ENCODE assay signal across 17 mouse cellular contexts in the genomic region with DNA sequence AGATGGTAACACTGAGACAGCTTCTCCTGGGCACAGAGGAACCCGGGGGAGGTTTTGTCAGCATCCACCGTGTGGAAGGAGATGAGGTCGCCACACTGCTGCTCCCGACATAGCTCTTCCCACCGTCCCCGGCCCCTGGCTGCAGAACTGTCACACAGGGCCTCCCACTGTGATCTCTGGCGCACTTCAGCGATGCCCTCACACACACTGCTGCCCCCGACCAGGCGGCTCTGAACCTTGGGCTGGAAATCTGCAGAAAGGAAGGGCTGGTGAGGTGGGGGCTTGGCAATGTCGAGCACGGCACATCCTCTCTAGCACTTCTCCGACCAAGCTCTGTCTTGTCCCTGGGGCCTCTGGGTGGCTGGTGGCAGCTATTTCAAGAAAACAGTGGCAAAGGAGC. TPM values are rescaled to one million over a fixed set of nuclear protein-coding genes. Genes with fewer than 3 reads are reported as not detected.
DNase-seq lines count a peak whose midpoint lies in the region; ATAC-seq lines count a peak whose summit lies in the region.
"Had no signal": no experiment of that assay in that cellular context is flagged by ENCODE, and none has a peak within 500 bp of the region (broad histone marks: within the 10 kb centered on the region; RNA-seq: fewer than 3 reads in every experiment).

No protein-coding gene starts in this region.

- H3K27me3 ChIP-seq in hindbrain, embryonic 14.5 days (ENCODE audit: control insufficient read depth, insufficient read depth, low read length) = no peaks in the 10 kb centered on the region
- H3K27me3 ChIP-seq in hindbrain, embryonic 12.5 days = no peaks in the 10 kb centered on the region
- no peaks in the 10 kb centered on the region for H3K27me3 ChIP-seq in midbrain, embryonic 14.5 days (ENCODE audit: control insufficient read depth, insufficient read depth, low read length)
- H3K27me3 ChIP-seq: embryonic facial prominence, embryonic 12.5 days had no signal

- H3K9ac ChIP-seq in hindbrain, embryonic 14.5 days = peak overlapping the region; percentile 31; the same call in 1 of the 2 replicates
- H3K9ac ChIP-seq in hindbrain, embryonic 12.5 days = no peak overlapping the region
- H3K9ac ChIP-seq in midbrain, embryonic 14.5 days (replicated peaks; ENCODE audit: low read length) = no peak overlapping the region
- H3K9ac ChIP-seq: embryonic facial prominence, embryonic 12.5 days had no signal

- no peak overlapping the region for H3K4me3 ChIP-seq in hindbrain, embryonic 14.5 days (replicated peaks; ENCODE audit: low read length)
- no peak overlapping the region for H3K4me3 ChIP-seq in hindbrain, embryonic 12.5 days
- no peak overlapping the region for H3K4me3 ChIP-seq in midbrain, embryonic 14.5 days (replicated peaks; ENCODE audit: low read depth, low read length)
- H3K4me3 ChIP-seq: embryonic facial prominence, embryonic 12.5 days; gastrocnemius, adult 2 months had no signal

- no peaks in the 10 kb centered on the region for H3K9me3 ChIP-seq in hindbrain, embryonic 14.5 days (ENCODE audit: control insufficient read depth, low read length)
- H3K9me3 ChIP-seq in hindbrain, embryonic 12.5 days (replicated peaks) = no peaks in the 10 kb centered on the region
- H3K9me3 ChIP-seq in midbrain, embryonic 14.5 days (ENCODE audit: control insufficient read depth, low read length) = no peaks in the 10 kb centered on the region
- H3K9me3 ChIP-seq: embryonic facial prominence, embryonic 12.5 days had no signal

- H3K36me3 ChIP-seq in hindbrain, embryonic 14.5 days (replicated peaks; ENCODE audit: control insufficient read depth, insufficient read depth) = no peaks in the 10 kb centered on the region
- no peaks in the 10 kb centered on the region for H3K36me3 ChIP-seq in hindbrain, embryonic 12.5 days
- no peaks in the 10 kb centered on the region for H3K36me3 ChIP-seq in midbrain, embryonic 14.5 days (ENCODE audit: control insufficient read depth, insufficient read depth, low read length)
- H3K36me3 ChIP-seq: embryonic facial prominence, embryonic 12.5 days had no signal

- 16% methylated on average over 13 of the region's 13 CpGs for WGBS in hindbrain, embryonic 14.5 days
- 19% methylated on average over 13 of the region's 13 CpGs for WGBS in hindbrain, embryonic 12.5 days
- WGBS in midbrain, embryonic 14.5 days = 13% methylated on average over 13 of the region's 13 CpGs

- peaks cover 28% of the 10 kb centered on the region for H3K4me1 ChIP-seq in hindbrain, embryonic 14.5 days (replicated peaks; ENCODE audit: control insufficient read depth, insufficient read depth, low read length)
- peaks cover 28% of the 10 kb centered on the region for H3K4me1 ChIP-seq in hindbrain, embryonic 12.5 days
- peaks cover 22% of the 10 kb centered on the region for H3K4me1 ChIP-seq in midbrain, embryonic 14.5 days (ENCODE audit: control insufficient read depth, insufficient read depth, low read length)

- no peak for ATAC-seq in hindbrain, embryonic 14.5 days (ENCODE audit: low FRiP score)
- ATAC-seq in hindbrain, embryonic 12.5 days (ENCODE audit: low FRiP score) = no peak
- ATAC-seq in midbrain, embryonic 14.5 days (ENCODE audit: low FRiP score, low TSS enrichment) = no peak

- DNase-seq in cerebellum, adult 9-10 months = peak; percentile 57
- DNase-seq in cerebellum, adult 11 months = no peak
- DNase-seq in hindbrain, embryonic 14.5 days (ENCODE audit: low spot score) = no peak
- DNase-seq in cerebellum, postnatal 10 days = peak; percentile 56 to 68
- no peak for DNase-seq in midbrain, embryonic 14.5 days
- no peak for DNase-seq in layer of hippocampus, adult 8-10 months (ENCODE audit: low spot score in 2 of 2)
- DNase-seq in layer of hippocampus, adult 11-12 months (ENCODE audit: low spot score) = no peak
- DNase-seq: adrenal gland, adult 2 months; gastrocnemius, adult 2 months; lung, adult 18-20 months; right cerebral cortex, postnatal 4 days had no signal

- H3K27ac ChIP-seq in hindbrain, embryonic 14.5 days = peak overlapping the region; percentile 9; the same call in 1 of the 2 replicates
- H3K27ac ChIP-seq in hindbrain, embryonic 12.5 days = no peak overlapping the region
- peak overlapping the region; percentile 70 for H3K27ac ChIP-seq in midbrain, embryonic 14.5 days (replicated peaks; ENCODE audit: low read depth, low read length)
- H3K27ac ChIP-seq: embryonic facial prominence, embryonic 12.5 days; gastrocnemius, adult 2 months had no signal

- H3K4me2 ChIP-seq in hindbrain, embryonic 14.5 days (replicated peaks) = no peak overlapping the region
- H3K4me2 ChIP-seq in hindbrain, embryonic 12.5 days (replicated peaks) = no peak overlapping the region
- no peak overlapping the region for H3K4me2 ChIP-seq in midbrain, embryonic 14.5 days (ENCODE audit: low read length)
- H3K4me2 ChIP-seq: embryonic facial prominence, embryonic 12.5 days had no signal

RNA-seq across cellular contexts. Expression of gene Cd5, which starts 15.7 kb away (rescaled TPM):
- 0.31 TPM in 2 replicates for polyA plus RNA-seq in hindbrain, embryonic 14.5 days (2014; fragmentation: Nextera tagmentation; extraction: Ambion mirVana)
- 0.17 and 0.31 TPM in 2 replicates for polyA plus RNA-seq in hindbrain, embryonic 12.5 days (2016; fragmentation: Nextera tagmentation; extraction: Ambion mirVana)
- 0.16 and 0.25 TPM in 2 replicates for polyA plus RNA-seq in midbrain, embryonic 14.5 days (2014; fragmentation: Nextera tagmentation; extraction: Ambion mirVana)
- total RNA-seq in layer of hippocampus, adult 8-10 months (2022) = under 1 TPM in 3 of 4 experiments, not detected in 1; 0.14 to 0.59 (median 0.58) TPM
- total RNA-seq: gastrocnemius, adult 2 months had no signal
- polyA plus RNA-seq: limb, embryonic 11.5 days had no signal

RNA-seq across cellular contexts. Expression of gene Vps37c, which starts 34.5 kb away (rescaled TPM):
- polyA plus RNA-seq in hindbrain, embryonic 14.5 days (2014; fragmentation: Nextera tagmentation; extraction: Ambion mirVana) = 28.7 and 31.3 TPM in 2 replicates
- polyA plus RNA-seq in hindbrain, embryonic 12.5 days (2016; fragmentation: Nextera tagmentation; extraction: Ambion mirVana) = 36.6 and 37.5 TPM in 2 replicates
- polyA plus RNA-seq in midbrain, embryonic 14.5 days (2014; fragmentation: Nextera tagmentation; extraction: Ambion mirVana) = 27.3 and 32.1 TPM in 2 replicates
- total RNA-seq in layer of hippocampus, adult 8-10 months (2022) = 10 to 100 TPM; 18.0 to 22.6 (median 20.7) TPM

RNA-seq across cellular contexts. Expression of gene Pga5, which starts 45.2 kb away (rescaled TPM):
- polyA plus RNA-seq in hindbrain, embryonic 14.5 days (2014; fragmentation: Nextera tagmentation; extraction: Ambion mirVana) = not detected in 2 replicates
- polyA plus RNA-seq in hindbrain, embryonic 12.5 days (2016; fragmentation: Nextera tagmentation; extraction: Ambion mirVana) = not detected in 2 replicates
- not detected in 2 replicates for polyA plus RNA-seq in midbrain, embryonic 14.5 days (2014; fragmentation: Nextera tagmentation; extraction: Ambion mirVana)
- total RNA-seq in layer of hippocampus, adult 8-10 months (2022) = not detected
- total RNA-seq: adrenal gland, adult 2 months; gastrocnemius, adult 2 months; hematopoietic stem cell, adult 5-6 weeks; megakaryocyte-erythroid progenitor cell, adult 5-6 weeks; neutrophil, adult 5-6 weeks had no signal
- polyA plus RNA-seq: adrenal gland, adult 2 months; embryonic facial prominence, embryonic 12.5 days; limb, embryonic 11.5 days had no signal

Comparison
In these comparisons a context has a peak if more than half of its experiments do, and no peak if none do; other contexts are left out.
1. DNase-seq: peak in cerebellum, adult 9-10 months (single experiment) and cerebellum, postnatal 10 days (2 of 2); none in cerebellum, adult 11 months (single experiment), hindbrain, embryonic 14.5 days (single experiment), midbrain, embryonic 14.5 days (single experiment), layer of hippocampus, adult 8-10 months (0 of 2) and layer of hippocampus, adult 11-12 months (single experiment).